Mouse (Mus musculus) Muller cell, postnatal 12 days (primary cell): ENCODE data around the gene Ifng.
"Not testable (repeated sequence)": the region's sequence is repeated elsewhere in the genome, so short reads cannot be mapped to it uniquely, and the experiment has no call there.

Experiments used
- DNase-seq: peaks from one replicate; pipeline ENCODE4 v3.0.0-alpha.2; 2015; ENCODE audit errors: inconsistent ontology term

Ifng gene

DNA sequence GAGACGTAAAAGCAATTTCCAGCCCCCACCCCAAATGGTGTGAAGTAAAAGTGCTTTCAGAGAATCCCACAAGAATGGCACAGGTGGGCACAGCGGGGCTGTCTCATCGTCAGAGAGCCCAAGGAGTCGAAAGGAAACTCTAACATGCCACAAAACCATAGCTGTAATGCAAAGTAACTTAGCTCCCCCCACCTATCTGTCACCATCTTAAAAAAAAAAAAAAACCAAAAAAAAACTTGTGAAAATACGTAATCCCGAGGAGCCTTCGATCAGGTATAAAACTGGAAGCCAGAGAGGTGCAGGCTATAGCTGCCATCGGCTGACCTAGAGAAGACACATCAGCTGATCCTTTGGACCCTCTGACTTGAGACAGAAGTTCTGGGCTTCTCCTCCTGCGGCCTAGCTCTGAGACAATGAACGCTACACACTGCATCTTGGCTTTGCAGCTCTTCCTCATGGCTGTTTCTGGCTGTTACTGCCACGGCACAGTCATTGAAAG, at the start of gene Ifng:
Ifng (plus strand) TSS at position 305 of the 499 bp plus-strand sequence.
- DNase-seq = no peak

GRCm38 (mm10) chr10:118399917-118400316, 40.9 kb upstream of the Ifng start:
- no peak for DNase-seq

DNA sequence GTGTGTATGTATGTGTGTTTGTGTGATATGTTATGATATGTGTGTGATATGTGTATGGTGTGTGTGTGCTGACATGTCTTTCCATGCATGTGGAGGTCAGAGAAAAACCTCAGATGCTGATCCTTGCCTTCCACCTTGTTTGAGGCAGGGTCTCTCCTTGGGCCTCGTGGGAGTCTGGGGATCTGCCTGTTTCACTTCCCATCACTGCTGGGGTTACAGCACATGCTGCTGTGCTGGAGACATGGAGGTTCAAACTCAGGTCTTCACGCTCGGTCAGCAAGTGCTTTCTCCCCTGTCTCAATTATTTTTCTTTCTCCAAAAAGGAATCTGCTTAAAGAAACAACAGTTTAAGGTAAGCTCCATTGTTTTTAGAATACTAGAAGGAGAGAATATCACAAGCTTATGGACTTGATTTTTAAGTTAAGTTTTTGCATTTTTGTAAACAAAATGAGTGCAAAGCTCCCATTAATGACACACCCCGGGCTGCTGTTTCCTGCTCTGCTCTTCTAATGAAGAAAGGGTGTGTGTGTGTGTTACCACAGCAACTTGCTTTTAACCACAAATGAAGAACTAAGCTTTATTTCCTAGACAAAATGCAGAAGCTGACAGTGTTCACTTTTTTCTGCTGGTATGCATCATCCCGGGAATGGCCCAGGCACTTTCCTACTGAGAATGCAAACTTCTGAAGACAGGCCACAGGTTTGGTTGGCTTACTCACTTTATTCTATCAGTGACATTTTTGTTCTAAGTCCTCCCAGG, 34.2 kb upstream of the Ifng start:
- DNase-seq = no peak

- no peak for DNase-seq
These were observed 29.5 kb upstream of the Ifng start for GRCm38 (mm10) chr10:118411377-118411776.

DNA sequence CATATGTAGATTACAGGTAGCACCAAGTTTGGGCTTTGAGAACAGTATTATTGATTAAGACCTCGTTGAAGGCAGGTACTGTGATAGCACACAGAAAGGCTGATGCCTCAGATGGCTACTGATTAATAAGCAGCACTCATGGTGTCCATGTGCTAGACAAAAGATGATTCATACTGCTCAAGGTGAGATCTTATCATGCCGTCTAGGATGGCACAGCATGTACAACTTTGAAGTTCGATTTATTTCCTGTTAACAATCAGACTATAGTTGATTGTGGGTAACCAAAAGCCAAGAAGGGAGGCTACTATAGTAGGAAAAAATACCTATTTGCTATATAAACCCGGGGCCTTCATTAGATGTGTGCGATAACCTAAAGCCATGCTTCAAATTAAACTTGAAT, 28.1 kb upstream of the Ifng start:
- no peak for DNase-seq

DNA sequence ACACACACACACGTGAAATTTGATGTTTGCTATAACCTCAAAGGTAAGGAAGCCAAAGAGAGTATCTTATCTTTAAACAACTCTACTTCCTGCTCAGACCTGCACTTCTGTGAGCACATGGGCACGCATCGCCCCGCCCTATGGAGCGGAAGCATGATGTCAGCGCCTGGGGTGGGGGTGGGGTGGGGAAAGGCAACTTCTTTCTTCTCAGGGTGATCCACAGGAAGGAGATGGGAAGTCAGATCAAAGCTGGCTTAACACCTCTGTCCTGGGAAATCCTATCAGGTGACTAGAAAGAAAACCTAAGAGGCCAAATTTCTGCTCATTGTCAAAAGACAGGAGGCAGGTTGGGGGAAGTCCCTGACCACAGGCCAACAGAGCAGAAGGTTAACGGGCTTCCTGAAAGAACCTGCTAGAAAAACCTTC, 21.8 kb upstream of the Ifng start:
- DNase-seq = no peak

DNA sequence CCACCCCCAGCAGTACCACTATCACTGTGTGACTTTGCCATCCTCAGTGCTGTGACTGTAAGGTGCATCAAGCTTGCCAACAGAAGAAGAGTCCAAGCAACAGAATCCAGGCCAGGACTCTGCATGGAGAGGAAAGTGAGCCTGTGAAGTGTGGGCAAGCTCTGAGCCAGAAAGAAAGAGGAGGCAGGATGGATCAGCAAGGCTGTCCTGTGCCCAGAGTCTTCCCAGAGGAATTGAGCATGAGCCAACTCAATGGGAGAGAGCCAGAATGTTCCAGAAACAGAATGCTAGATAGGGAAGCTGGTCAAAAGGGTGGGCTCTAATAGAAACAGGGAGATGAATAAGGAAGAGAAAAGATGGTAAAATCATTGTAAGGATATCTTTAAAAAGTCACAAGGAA, 19.9 kb upstream of the Ifng start:
- DNase-seq = no peak

GRCm38 (mm10) chr10:118435501-118435900, 5.3 kb upstream of the Ifng start:
- no peak for DNase-seq

GRCm38 (mm10) chr10:118441898-118442297, 1.1 kb downstream of the Ifng start:
- DNase-seq = no peak

DNA sequence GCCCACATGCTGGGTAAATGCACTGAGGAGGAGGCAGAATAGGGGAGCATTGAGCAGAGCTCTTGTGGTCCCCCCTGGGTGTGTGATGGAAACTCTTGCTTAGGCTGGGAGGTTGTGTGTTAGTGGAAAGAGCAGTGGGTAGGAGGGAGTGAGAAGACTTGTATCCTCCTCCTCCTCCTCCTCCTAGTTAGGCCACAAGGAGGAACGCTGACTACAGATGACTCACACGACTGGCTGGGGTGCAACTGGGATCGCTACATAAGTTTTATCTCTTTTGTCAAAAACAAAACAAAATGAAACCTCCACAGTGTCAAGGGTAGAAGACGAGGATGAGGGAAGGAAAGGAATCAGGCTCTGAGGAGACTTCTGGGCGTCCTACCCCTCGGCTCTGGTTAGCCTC, 2.2 kb downstream of the Ifng start:
- DNase-seq = no peak

GRCm38 (mm10) chr10:118445021-118445420, 4.2 kb downstream of the Ifng start:
- no peak for DNase-seq

DNA sequence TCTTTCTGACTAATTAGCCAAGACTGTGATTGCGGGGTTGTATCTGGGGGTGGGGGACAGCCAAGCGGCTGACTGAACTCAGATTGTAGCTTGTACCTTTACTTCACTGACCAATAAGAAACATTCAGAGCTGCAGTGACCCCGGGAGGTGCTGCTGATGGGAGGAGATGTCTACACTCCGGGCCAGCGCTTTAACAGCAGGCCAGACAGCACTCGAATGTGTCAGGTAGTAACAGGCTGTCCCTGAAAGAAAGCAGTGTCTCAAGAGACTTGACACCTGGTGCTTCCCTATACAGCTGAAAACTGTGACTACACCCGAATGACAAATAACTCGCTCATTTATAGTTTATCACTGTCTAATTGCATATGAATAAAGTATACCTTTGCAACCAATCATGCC, 4.7 kb downstream of the Ifng start:
- no peak for DNase-seq

GRCm38 (mm10) chr10:118445978-118446377, 5.1 kb downstream of the Ifng start:
- DNase-seq = no peak

- no peak for DNase-seq
These were observed 10.9 kb downstream of the Ifng start for GRCm38 (mm10) chr10:118451747-118452146.

DNA sequence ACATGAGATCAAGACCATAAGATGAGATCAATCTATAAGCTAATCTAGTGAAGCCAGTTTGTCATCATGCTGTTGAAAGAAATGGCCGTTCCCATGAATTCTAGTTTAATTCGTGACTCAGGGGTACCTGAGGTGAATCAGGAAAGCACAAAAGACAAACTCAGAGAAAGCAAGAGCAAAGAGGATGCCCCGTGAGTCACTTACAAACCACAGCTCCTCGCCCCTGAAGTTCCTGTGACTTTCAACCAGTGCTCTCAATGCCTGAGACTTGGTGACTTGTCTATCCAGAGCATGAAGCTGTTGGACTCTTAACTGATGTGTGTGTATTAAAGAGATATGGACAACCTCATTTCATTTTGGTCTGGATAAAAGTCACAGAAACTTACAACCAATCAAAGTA, 17.9 kb downstream of the Ifng start:
- DNase-seq = no peak

- DNase-seq = no peak
These were observed 20.4 kb downstream of the Ifng start for GRCm38 (mm10) chr10:118461126-118461767.

- DNase-seq = peak; percentile 69
These were observed 25.6 kb downstream of the Ifng start for GRCm38 (mm10) chr10:118466481-118466880.

GRCm38 (mm10) chr10:118469047-118469446, 28.2 kb downstream of the Ifng start:
- DNase-seq = no peak

DNA sequence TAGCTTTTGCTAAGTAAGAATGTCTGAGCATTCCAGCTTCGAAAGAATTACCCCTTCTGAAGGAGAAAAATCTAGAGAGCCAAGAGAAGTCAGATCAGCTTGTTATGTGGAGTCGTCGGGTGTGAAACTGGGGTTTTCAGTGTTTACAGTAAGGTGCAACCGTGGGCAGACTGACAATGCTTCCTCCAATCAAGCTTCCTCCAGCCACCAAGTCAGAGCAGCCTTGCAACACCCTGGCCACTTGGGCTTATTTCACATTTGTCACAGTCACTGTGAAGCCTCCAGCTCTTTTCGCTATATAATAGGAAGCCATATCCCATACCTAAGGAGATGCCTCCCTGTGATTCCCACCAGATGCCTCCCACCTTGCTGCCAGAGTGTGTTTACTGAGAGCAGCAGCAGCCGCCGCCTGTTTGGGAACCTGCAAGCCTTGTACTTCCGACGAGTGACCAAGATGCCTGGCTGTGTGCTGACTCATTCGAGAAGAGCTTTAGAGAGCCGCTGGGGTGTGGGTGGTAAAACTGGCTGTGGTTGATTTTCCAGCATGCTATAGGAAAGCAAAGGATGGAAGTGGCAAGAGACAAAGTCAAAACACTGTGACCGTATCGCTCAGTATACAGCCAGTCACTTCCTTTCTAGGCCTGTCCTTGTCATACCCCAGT, 29.6 kb downstream of the Ifng start:
- DNase-seq = peak; percentile 30

DNA sequence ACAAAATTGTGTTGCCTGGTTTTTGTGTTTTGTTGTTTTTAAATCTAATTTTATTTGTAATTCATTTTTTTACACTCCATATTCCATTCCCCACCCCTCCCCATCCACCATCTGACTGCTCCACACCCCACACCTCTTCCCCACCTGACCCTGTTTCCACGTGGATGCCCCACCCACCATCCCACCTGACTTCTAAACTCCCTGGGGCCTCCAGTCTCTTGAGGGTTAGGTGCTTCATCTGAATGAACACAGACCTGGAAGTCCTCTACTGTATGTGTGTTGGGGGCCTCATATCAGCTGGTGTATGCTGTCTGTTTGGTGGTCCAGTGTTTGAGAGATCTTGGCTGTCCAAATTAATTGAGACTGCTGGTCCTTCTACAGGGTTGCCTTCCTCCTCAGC, 32.0 kb downstream of the Ifng start:
- not testable (repeated sequence) for DNase-seq

DNA sequence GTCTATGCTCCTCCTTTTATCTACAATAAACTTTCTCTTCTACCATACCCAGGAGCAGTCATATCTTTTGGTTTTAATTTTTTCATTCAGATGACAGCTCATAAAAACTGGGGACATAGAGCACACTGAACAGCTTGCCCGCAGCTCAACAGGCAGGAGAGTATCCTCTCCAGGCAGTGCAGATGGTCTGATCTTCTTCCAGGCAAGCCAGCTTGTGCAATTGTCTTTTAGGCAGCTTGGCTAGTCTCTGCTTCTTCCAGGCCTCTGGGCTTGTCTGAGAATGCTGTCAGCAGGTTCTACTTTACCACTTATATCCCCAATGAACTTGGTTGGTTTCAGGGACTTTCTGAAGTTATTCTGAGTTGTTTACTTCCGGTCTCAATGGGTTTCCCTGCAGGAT, 35.9 kb downstream of the Ifng start:
- no peak for DNase-seq

DNA sequence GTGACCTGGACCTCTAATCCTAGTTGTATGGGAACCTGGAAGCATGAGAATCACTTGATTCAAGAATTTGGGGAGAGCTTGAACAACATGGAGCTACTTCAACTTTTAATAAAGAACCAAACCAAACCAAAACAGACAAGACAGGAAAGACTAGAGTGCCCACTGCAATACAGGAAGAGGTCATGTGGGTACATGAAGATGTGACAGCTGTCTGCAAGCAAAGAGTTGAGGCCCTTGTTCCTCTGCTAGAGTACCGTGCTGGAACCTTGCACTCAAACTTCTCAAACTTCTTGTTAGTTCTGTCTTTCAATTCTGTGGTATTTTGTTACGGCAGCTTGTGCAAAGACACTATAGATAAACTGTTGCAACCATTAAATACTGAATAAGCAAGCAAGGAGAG, 36.5 kb downstream of the Ifng start:
- no peak for DNase-seq

DNA sequence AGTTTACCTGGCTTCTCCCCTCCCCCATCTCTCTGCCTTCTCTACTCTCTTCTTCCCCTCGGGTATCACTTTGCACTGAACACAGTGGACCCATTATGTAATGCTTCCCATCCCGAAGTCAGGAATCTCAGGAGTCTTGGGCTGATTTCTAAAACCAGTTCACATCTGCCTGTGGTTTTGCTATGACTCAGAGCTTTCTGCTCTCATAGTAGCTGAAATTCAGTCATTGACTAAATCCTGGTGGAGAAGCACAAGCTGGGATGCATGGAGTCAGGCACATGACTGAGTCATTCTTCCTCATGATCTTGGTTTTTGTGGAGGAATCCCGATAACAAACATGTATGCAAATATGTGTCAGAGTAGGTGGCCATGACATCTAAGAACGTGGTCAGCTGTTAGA, 38.4 kb downstream of the Ifng start:
- DNase-seq = peak; percentile 49
